Mouse (Mus musculus) gastrocnemius, postnatal 4 days (tissue): ENCODE results near the gene AW011738. TPM values are rescaled to one million over a fixed set of nuclear protein-coding genes. Genes with fewer than 3 reads are reported as not detected.
A peak's percentile ranks its signal among the peaks of the same experiment; 100 is the strongest.

Experiments used
- DNase-seq, 2 experiments: peaks; one replicate each; pipeline ENCODE4 v3.0.0; 2021 to 2022; ENCODE audit warnings: low spot score in 2 of 2, mixed read lengths in 2 of 2
- long read RNA-seq, 2 experiments: library from polyadenylated mRNA; stranded (forward); transcript quantifications; one replicate each; pipeline ENCODE4 v2.0.0; 2021
- total RNA-seq, 2 experiments: library from RNA; stranded (reverse); gene quantifications; 2 replicates each; pipeline ENCODE4 v1.2.3; 2021

AW011738 gene
- total RNA-seq = 1 to 10 TPM; 3.6 to 4.1 TPM
- long read RNA-seq, experiment 1, partial matches to known transcripts = 0 of 1 reads
- long read RNA-seq, experiment 1, other reads (novel, unspliced or antisense) = 1 of 1 reads
- long read RNA-seq, experiment 2, partial matches to known transcripts = 0 of 2 reads
- long read RNA-seq, experiment 2, other reads (novel, unspliced or antisense) = 0 of 2 reads

DNA sequence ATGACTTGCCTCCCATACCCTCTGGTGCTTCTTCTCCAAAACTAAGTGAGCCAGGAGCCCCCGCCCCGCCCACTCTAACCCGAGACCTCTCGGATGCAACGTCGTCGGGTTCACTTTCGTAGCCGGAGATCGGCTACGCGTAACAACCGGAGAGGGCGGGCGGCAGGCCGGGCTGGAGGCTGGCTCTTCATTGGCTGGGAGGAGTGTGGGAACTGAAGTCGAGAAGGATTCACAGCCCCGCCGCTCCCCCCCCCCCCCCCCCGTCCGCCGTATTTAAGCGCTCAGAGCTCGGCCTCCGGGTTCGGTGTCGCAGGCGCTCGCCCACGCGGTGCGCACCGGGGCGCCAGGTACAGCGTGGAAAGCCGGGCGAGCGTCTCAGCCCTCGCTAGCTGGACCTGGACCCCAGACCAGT is at the start of gene AW011738:
Gene AW011738, plus strand, starts transcription at position 304 of the 412 bp plus-strand sequence.
- peak in 1 of 2 experiments; percentile 63 for DNase-seq

DNA sequence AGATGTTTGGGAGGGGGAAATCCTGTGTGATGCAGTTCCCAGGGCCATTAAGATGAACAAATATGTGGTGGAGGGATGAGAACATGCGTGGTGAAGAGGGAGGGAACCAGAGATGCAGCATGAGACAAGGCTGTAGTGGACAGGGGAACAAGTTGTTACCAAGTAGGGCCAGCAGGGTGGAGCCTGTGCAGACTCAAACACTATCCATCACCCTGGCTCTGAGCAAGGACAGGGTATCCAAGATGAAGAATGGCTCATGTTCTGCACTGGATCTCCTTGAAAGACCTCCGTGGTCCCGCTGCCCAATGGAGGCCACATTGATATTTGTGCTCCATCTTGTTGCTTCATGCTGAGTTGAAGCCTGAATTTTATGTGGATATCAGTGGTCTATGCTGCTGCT is 48.3 kb upstream of the AW011738 start:
- DNase-seq = no peak

DNA sequence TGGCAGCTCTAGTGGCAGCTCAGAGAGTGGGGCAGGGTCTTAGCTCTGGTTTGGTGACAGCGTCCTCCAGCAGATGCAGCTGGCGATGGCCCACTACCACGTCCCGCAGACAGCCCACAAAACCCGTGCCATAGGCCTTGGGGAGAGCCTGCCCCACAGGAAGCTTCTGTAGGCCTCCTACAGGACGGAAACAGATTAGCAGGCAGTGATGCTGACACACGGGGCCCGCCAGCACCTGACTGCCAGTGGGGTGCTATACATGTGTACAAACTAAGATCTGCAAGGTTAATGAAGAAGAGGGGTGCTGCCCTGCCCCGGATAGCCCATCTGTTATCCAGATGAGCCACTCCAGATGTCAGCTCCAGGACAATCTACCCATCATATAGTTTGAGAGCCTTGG is 36.6 kb upstream of the AW011738 start:
- no peak for DNase-seq

DNA sequence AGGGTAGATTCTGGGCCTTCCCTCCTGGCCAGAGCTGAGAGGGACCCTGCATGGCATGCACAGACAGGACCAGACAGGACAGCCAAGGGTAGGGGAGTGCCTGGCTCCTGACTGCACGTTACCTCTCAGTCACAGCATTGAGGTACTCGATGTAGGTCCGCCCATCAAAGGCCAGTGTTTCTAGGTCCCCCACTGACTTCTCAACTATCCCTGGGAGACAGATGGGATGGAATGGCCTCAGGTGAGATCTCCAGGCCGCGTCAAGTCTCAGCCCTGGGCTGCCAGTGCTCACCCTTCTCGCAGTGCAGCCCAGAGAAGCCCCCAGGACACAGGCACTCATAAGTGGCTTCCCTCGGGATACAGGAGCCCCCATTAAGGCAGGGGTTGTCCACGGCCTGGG is 34.5 kb upstream of the AW011738 start:
- DNase-seq = no peak

DNA sequence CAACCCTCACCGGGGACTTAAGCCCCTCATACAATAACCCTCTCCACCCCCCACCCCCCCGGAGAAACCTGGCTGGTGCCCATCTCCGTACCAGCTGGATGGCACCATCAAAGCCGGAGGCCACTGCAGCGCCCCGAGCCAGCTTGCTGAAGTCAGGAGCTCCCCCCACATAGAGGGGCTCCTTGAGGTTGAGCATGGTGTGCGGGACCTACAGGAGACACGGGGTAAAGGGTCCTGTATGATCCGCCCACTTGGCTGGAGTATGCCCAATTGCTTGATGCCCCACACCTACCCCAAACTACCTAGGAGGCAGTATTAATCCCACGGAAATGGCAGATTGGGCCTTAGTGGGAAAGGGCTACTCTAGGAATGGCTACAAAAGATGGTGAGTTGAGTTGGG is 34.0 kb upstream of the AW011738 start:
- no peak for DNase-seq

DNA sequence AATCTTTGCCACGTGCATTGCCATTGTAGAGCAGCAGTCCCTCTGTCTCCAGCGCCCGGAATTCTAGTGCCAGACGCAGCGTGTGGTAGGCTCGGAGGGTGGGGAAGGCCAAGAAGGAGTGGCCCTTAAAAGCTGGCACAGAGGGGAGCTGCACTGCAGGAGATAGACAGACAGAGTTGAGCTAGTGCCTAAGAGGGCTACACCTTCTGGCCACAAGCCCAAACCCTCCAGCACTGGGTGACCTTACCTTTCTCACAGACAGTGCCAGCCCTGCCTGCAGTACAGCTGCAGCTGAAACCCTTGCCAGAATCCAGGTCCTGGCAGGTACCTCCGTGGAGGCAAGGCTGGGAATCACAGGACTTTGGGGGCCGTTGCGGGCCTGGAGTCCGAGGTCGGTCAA is 31.3 kb upstream of the AW011738 start:
- no peak for DNase-seq

DNA sequence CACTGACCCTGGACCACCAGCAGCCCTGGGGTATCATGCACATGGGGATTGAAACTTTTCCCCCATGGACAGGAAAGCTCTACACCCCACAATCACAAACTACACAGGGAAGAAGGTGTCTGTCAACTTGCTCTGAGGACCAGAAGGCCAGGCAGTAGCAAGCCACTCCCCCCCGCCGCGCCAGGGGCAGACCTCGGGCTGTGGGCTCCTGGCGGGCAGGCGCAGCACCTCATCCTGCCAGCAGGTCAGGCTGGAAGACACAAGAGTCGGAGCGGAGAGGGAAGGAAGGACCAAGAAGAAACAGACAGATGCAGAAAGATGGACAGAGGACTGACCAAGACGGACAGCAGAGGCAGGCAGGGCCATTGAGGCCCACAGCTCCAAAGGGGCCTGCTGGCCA is 25.5 kb upstream of the AW011738 start:
- DNase-seq = no peak

DNA sequence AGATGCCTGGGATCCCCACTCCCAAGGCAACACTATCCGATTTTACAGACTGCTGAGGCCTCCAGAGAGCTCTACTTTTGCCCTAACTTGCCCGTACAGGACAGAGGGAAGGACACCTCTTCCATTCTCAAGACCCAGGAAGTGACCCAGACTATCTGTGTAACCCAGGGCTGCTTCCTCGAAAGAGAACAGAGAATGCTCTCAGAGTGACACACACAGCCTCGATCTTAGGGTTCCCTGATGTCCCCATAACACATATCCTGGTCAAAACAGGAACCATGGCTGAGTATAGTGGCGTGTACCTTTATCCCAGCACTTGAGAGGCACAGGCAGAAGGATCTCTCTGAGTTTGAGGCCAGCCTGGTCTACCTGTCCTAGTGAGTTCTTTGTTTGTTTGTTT is 19.4 kb upstream of the AW011738 start:
- DNase-seq = no peak

DNA sequence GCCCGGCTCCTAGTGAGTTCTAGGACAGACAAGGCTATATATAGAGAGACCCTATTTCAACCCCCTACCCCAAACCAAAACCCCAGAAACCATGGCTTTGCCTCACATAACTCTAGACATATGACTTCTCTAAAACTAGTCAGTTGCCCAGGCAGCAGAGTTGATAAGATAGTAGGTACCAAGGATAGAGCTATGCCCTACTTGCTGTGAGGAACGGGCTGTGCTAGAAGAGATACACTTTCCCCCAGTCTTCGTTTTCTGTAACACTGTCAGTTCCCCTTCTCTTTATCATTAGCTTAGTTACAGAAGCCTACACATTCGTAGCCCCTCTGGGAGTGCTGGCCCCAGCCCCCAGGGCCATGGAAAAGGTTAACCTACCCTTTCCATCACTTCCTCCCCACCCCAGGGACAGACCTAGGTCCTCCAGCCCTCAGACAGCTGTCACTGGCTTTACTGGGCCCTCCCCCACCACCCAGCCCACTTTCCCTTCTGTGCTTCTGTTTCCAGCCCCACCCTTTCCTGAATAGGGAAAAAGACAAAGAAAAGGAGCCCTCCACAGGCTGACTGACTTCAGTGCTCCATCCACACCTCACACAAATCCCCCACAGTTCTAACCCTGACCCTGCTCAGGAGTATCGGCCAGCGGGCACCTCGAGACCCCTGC is 18.7 kb upstream of the AW011738 start:
- DNase-seq = no peak

DNA sequence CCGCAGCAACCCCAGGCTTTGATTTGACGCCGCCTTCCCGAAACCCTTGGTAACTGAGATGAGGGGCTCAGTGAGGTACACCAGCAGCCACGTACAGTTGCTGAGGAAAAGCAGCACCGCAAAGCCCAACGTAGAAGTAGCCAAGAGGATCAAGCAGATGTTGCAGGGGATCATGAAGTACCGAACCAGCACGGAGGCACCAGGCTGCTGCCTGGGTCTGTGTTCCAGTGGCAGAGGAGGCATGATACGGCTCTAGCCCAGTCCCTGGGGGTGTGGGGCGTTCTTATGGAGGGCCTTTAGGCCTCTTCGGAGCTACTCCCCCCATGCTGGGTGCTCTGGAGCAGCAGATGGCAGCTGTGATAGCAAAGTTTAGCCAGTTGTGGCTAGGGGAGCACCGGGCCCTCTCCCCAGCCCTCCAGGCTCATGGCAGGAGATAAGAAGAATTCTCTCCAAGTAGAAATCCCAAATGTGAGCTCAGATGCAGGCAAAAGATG is 17.6 kb upstream of the AW011738 start:
- DNase-seq = no peak

DNA sequence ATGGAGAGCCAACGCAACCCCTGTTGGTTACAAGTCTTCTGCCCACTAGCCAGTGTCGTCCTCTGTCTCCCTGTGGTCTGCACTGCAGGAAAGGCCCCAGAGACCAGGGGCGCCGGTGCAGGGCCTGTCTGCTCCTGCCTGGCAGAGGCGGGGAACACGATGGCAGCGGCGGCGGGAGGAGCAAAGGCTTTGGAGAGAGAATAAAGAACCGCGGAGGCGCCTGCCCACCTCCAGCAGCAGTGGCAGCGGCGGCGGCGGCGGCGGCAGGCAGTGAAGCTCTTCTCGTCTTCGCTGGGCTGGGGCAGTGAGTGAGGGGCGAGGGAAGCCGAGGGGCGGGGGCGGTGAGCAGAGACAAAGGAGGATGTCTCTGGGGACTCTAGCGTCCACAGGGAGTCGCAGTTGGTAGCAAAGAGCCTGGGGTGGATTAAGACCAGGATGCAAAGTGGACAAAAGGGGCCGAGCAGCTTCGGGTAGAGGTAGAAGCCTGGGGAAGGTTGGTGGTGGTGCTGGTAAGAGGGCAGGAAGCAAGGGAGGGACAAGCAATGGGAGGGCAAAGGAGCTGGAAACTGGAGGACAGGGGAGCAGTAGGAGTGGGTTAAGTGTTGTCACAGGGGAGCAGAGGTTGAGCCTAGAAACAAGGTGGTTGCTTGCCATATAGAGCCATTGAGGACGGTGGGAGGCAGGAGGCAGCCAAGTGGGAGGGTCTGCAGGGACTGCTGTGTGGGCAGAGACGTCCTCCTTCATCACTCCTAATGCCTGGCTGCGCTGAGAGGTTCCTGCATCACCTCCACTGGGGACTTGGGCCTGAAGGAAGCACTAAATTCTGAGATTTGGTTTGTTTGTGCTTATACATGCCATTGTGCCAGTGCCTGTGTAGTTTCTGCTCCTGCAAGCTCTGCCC is 16.9 kb upstream of the AW011738 start:
- DNase-seq = no peak

DNA sequence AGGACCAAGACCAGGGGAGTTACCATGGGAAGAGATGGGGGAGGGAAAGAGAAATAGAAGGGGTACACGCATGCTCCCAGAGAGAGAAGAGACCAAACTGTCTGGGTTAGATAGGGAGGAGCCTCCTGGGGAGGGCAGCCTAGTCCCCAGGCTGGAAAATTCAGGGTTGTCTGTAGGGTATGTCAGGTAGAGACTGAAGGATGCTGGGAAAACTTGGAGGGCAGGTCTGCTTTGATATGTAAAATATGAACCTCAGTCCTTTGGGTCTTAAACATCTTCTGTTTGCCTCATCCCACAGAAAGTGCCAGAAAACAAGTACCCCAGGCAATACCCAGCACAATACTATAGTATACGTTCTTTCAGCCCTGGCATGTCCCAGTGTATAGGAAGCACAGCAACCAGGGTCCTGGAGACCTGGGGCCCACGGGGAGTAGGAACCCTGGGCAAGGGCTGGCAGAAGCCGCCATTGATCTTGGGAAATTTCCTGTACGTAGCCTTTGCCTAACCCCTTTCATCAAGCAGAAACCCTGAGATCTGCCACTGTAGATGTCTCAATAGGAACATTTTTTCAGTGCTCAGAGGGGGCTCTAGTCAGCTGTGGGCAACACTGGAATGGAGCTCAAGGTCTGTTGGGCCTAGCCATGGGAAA is 14.8 kb upstream of the AW011738 start:
- DNase-seq = no peak

DNA sequence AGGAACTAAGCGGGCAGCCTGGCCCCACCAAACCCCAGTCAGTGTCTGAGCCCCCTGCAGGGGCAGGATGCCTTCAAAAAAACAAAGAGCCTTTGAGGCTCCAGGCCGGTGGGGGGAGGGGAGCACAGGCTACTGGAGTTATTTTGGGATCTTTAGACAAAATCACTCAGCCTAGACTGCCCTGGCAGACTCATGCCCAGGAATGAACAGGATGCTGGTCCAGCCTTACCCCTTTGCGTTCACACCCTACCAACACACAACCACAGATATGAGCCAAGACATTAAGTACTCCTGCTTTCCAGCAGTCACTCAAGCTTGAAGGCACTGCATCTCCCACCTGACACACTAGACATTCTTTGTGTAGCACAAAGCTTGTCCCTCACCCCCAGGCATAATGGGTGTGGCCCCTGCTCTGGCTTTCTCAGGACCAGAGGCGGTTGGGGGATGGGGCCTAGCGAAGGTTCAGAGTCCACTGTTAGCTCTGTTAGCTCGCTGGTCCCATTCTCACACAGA is 14.2 kb upstream of the AW011738 start:
- DNase-seq = no peak

DNA sequence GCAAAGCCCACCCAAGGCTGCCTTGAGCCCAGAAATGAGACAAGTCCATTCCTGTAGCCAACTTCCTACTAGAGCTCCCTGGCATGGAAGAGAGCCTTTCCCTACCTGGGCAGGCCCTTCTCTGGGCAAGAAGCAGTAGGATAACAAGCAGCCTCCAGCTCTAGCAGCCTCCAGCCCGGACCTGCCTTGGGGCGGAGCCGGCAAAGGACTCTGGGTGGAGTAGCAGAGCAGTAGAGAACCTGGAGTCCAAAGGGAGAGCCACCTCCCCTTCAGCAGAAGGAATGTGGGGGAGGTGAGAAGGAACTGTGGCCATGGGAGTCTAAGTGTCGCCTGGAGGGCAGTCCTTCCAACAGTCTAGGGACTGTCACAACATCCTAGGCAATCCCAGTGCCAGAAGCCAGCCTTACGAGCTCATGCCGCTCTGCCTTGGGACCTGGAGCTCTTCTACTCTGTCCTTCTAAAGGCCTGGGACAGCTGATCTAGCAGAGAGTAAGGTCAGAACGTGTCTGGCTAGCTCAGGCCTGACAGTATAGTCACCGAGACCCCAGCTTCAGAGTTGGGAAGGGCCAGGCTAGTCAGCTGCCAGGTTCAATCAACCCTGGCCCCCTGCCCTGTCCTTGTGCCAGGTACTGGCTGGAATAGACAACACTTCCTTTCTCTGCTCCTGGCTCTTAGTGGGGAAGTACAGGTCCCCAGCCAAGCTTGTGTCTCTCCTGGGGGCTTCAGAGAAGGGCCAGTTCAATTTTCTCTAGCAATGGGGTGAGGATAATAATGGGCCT is 10.5 kb upstream of the AW011738 start:
- no peak for DNase-seq

DNA sequence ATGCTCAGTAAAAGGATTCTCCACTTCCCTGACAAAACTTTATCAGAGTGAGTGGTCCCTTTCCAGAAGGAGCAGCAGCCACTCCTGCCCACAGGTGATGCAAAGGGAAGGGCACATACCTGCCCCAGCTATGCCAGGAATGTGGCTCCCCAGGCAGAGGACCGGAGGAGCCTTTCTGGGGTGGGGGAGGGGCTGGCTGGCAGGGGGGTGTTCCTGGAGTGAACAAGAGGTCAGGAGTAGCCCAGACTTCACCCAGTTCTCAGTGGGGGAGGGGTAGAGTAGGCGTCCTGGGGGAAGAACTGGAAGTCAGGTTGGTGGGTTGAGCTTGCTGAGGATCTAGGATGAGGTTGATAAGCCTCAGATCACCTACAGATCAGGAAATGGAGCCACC is 9.9 kb upstream of the AW011738 start:
- DNase-seq = no peak

DNA sequence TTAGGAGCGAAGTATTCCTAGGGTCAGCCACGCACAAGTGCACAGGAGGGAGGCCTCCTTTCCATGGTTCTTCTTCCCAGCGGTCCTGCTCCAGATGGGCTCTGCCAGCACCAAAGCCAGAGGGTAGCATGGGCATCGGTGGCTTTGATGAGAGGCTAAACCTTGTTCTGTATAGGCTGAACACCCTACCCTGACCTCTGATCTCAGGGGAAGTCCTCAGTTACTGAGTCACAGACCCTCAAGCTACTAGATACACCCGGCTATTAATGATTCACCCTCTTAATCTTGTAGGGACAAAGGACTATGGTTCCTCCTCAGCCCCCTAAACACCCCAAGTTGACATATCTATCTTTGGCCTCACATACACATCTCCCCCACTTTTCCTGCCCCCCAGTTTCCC is 9.2 kb upstream of the AW011738 start:
- no peak for DNase-seq

DNA sequence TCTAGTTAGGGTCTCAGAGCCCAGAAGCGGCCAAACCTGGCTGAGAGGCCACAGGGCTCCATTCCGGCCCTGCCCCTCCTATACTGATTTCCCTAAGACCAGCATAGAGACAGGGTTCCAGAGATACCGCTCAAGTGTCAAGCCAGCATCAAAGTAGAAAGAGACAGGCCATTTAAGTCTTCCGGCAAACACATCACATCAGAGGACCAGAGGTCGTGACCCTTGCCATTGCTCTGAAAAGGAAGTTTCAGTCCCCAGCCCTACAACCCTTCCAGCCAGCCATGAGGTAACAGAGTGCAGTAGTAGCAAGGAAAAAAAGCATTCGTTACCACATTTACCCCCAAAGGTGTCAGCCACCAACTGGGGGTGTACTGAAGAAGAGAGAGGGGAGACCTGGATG is 8.8 kb upstream of the AW011738 start:
- no peak for DNase-seq

DNA sequence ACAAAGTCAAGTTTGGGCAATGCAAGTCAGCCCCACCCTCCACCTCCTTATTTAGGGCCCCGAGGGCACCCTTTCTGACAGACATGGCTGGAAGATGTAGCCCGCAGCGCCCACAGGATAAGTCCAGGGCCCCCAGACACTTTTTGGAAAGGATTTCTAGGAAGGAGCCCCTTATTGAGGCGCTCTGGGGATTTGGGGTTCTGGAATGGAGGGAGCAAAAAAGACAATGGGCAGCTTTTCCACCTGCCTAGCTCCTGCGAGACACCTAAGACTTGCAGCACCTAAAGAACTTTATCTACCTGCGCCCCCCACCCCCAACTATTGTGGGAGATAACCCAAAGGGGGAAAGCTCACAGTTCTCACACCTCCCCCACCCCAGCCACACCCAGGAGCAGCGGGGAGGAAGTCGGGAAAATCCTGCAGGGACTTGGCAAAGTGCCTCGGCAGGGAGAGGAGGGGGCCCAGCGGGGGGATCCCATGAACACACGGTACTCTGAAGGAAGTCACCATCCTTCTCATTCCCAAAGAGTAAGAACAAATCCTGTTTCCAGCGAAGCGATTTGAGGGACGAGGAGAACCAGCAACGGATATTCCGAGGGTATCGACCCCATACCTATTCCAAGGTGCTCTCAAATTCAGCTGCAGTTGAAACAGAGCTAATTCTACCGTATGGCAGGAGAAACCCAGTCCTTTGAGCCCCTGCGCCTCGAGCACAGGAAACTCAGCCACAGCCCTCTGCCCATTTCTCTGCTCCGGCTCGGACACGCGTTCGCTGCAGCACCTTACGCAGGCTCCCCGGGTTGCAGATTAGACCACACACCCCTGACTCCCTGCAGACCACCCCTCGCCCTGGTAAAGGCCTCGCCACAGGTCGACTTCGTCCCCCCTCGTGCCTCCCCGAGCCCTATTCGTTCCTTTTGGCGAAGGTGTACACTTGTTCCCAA is 6.9 kb upstream of the AW011738 start:
- peak in 1 of 2 experiments; percentile 40 for DNase-seq

DNA sequence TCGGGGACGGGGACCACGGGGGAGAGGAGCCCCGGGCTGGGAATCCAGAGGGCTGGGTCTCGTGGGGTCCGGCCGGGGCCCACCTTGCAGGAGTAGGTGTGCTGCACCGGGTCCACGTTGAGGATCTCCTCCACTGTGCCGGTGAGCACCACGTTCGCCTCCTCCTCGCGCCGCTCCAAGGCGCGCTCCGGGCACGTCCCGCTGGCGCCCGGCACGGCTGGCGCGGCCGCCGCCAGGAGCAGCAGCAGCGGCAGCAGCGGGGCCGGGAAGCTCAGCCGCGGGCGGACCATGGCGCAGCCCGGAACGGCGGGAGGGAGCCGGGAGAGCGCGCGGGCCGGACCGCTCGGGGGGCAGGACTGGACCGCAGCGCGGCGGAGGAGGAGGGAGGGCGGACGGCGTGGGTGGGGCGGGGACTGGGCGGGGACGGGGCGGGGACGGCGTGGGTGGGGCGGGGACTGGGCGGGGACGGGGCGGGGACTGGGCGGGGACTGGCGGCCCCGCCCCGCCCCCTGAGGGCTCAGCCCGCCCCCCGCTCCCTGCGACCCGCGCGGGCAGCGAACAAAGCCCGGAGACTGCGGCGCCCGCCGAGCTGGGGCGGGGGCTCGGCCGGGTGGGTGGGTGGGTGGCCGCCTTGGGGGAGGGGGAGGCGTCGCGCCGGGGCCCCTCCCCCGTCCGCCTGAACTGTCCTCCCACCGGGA is 5.8 kb upstream of the AW011738 start, which contains the start of gene Agrn:
Gene Agrn, minus strand, starts transcription at position 358 of the 698 bp plus-strand sequence.
- peak; percentile 63 to 72 for DNase-seq
